In the genomic region with DNA sequence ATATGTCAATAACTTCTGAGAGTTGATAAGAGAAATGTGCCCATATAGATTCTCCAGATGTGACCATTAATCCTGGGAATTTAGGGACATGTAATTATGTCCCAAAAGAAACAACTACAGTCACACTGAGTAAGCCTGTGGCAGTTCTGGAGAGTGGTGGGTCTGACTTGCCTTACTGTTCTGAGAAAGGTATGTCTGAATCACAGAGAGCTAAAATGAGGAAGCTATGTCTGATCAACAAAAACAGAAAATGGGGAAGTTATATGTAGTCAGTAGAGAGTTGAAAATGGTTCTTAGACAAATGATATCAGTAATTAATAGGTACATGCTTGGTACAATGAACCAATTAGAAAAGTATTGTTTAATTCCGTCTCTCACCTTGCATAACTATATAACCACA, we compare ENCODE assay signal across 37 mouse cellular contexts. TPM values are rescaled to one million over a fixed set of nuclear protein-coding genes. Genes with fewer than 3 reads are reported as not detected.
A peak's percentile ranks its signal among the peaks of the same experiment; 100 is the strongest.
DNase-seq lines count a peak whose midpoint lies in the region; ATAC-seq lines count a peak whose summit lies in the region.
"Had no signal": no experiment of that assay in that cellular context is flagged by ENCODE, and none has a peak within 500 bp of the region (broad histone marks: within the 10 kb centered on the region; RNA-seq: fewer than 3 reads in every experiment).

No protein-coding gene starts in this region.

- no peaks in the 10 kb centered on the region for H3K36me3 ChIP-seq in neural tube, embryonic 15.5 days
- H3K36me3 ChIP-seq: embryonic facial prominence, embryonic 13.5 days; heart, embryonic 13.5 days; hindbrain, embryonic 10.5 days; hindbrain, embryonic 15.5 days; midbrain, embryonic 13.5 days; stomach, embryonic 15.5 days had no signal

- no peaks in the 10 kb centered on the region for H3K9me3 ChIP-seq in neural tube, embryonic 15.5 days (replicated peaks)
- H3K9me3 ChIP-seq: embryonic facial prominence, embryonic 13.5 days; heart, embryonic 13.5 days; hindbrain, embryonic 10.5 days; hindbrain, embryonic 15.5 days; midbrain, embryonic 13.5 days; stomach, embryonic 15.5 days had no signal

- no peaks in the 10 kb centered on the region for H3K4me1 ChIP-seq in neural tube, embryonic 15.5 days
- H3K4me1 ChIP-seq: embryonic facial prominence, embryonic 13.5 days; heart, embryonic 13.5 days; hindbrain, embryonic 10.5 days; hindbrain, embryonic 15.5 days; midbrain, embryonic 13.5 days; stomach, embryonic 15.5 days had no signal

- peak; percentile 94 for ATAC-seq in megakaryocyte progenitor cell, adult 5-6 weeks (replicated peaks; ENCODE audit: poor library complexity)
- ATAC-seq in neural tube, embryonic 15.5 days (ENCODE audit: low FRiP score), result no peak
- ATAC-seq: CD4-positive, CD25-positive, alpha-beta regulatory T cell, adult 4 months; forebrain, embryonic 16.5 days; inflammation-experienced regulatory T-cells, adult 6 months; midbrain, embryonic 13.5 days; Patski had no signal

- WGBS in neural tube, embryonic 15.5 days, result 81% methylated on average over 1 of the region's 1 CpGs

- DNase-seq in lung, postnatal 25 days (ENCODE audit: low spot score), result peak; percentile 11
- no peak for DNase-seq in lung, postnatal 10 days
- peak; percentile 43 for DNase-seq in MEL-GATA-1-ER (ENCODE audit: extremely low read depth, low read depth)
- no peak for DNase-seq in right cerebral cortex, postnatal 10 days (ENCODE audit: low spot score in 2 of 2)
- DNase-seq in layer of hippocampus, postnatal 25 days (ENCODE audit: extremely low spot score in 1 of 2, low spot score in 1 of 2), result no peak
- DNase-seq: adrenal gland, postnatal 10 days; cerebellum, adult 11 months; cerebellum, adult 9-11 months; gastrocnemius, adult 2 months; heart, postnatal 10 days; kidney, adult 8-10 months; layer of hippocampus, adult 9-11 months; liver; lung, adult 2 months; lung, postnatal 36 days; right cerebral cortex, adult 18-20 months; right cerebral cortex, postnatal 4 days had no signal

- no peak overlapping the region for H3K27ac ChIP-seq in neural tube, embryonic 15.5 days (replicated peaks)
- H3K27ac ChIP-seq: embryonic facial prominence, embryonic 13.5 days; gastrocnemius, adult 2 months; heart, embryonic 13.5 days; hindbrain, embryonic 10.5 days; hindbrain, embryonic 15.5 days; kidney, postnatal 0 days; liver, embryonic 14.5 days; midbrain, embryonic 13.5 days; stomach, embryonic 15.5 days had no signal

- no peak overlapping the region for H3K9ac ChIP-seq in neural tube, embryonic 15.5 days (replicated peaks)
- H3K9ac ChIP-seq: embryonic facial prominence, embryonic 13.5 days; heart, embryonic 13.5 days; hindbrain, embryonic 15.5 days; liver, embryonic 14.5 days; midbrain, embryonic 13.5 days; stomach, embryonic 15.5 days had no signal

- no peak overlapping the region for H3K4me3 ChIP-seq in neural tube, embryonic 15.5 days (replicated peaks)
- H3K4me3 ChIP-seq: embryonic facial prominence, embryonic 13.5 days; erythroblast, embryonic 14.5 days; gastrocnemius, adult 2 months; heart, embryonic 13.5 days; hindbrain, embryonic 10.5 days; hindbrain, embryonic 15.5 days; midbrain, embryonic 13.5 days; stomach, embryonic 15.5 days had no signal

- H3K27me3 ChIP-seq in neural tube, embryonic 15.5 days (replicated peaks), result no peaks in the 10 kb centered on the region
- H3K27me3 ChIP-seq: embryonic facial prominence, embryonic 13.5 days; heart, embryonic 13.5 days; hindbrain, embryonic 15.5 days; midbrain, embryonic 13.5 days; stomach, embryonic 15.5 days had no signal

- H3K4me2 ChIP-seq in neural tube, embryonic 15.5 days, result no peak overlapping the region
- H3K4me2 ChIP-seq: embryonic facial prominence, embryonic 13.5 days; heart, embryonic 13.5 days; hindbrain, embryonic 15.5 days; midbrain, embryonic 13.5 days; stomach, embryonic 15.5 days had no signal

RNA-seq across cellular contexts. Expression of a gene that starts 26.7 kb away (rescaled TPM):
- total RNA-seq in megakaryocyte progenitor cell, adult 5-6 weeks (2015), result not detected in 2 replicates
- 0.04 TPM in 1 of 2 replicates, not detected in the other for total RNA-seq in megakaryocyte progenitor cell, adult 5-6 weeks (2017)
- under 1 TPM in 1 of 2 experiments, not detected in 1; 0.15 TPM for total RNA-seq in layer of hippocampus, postnatal 25 days (2021)
- polyA plus RNA-seq in neural tube, embryonic 15.5 days (2015; fragmentation: Nextera tagmentation; extraction: Ambion mirVana), result 0.08 TPM in 1 of 2 replicates, not detected in the other
- total RNA-seq: adrenal gland, postnatal 10 days; gastrocnemius, adult 2 months; heart, adult 8-10 months; megakaryocyte-erythroid progenitor cell, adult 5-6 weeks had no signal
- polyA plus RNA-seq: erythroblast, embryonic 14.5 days; forebrain, embryonic 11.5 days; forebrain, embryonic 16.5 days; hindbrain, embryonic 15.5 days; inflammation-experienced regulatory T-cells, adult 6 months; limb, embryonic 11.5 days; liver, embryonic 14.5 days; urinary bladder, adult 2 months had no signal

RNA-seq across cellular contexts. Expression of a gene that starts 27.1 kb away (rescaled TPM):
- total RNA-seq in megakaryocyte progenitor cell, adult 5-6 weeks (2015), result 39.6 and 43.7 TPM in 2 replicates
- 30.9 and 39.3 TPM in 2 replicates for total RNA-seq in megakaryocyte progenitor cell, adult 5-6 weeks (2017)
- 1 to 10 TPM in 1 of 2 experiments, under 1 TPM in 1; 0.91 to 1.1 TPM for total RNA-seq in layer of hippocampus, postnatal 25 days (2021)
- 25.2 and 32.8 TPM in 2 replicates for polyA plus RNA-seq in neural tube, embryonic 15.5 days (2015; fragmentation: Nextera tagmentation; extraction: Ambion mirVana)
- polyA plus RNA-seq: erythroblast, embryonic 14.5 days; Patski had no signal

Comparison
In these comparisons a context has a peak if more than half of its experiments do, and no peak if none do; other contexts are left out.
1. DNase-seq: peak in lung, postnatal 25 days (single experiment) and MEL-GATA-1-ER (single experiment); none in lung, postnatal 10 days (single experiment), right cerebral cortex, postnatal 10 days (0 of 2) and layer of hippocampus, postnatal 25 days (0 of 2).
2. RNA of a gene that starts 27.1 kb away (total RNA-seq): 30.9 to 43.7 TPM in megakaryocyte progenitor cell, adult 5-6 weeks; 0.91 to 1.1 TPM in layer of hippocampus, postnatal 25 days; every median in the first group is over 10 times any median in the second.